ENCODE assay signal across 9 mouse cellular contexts in the genomic region with DNA sequence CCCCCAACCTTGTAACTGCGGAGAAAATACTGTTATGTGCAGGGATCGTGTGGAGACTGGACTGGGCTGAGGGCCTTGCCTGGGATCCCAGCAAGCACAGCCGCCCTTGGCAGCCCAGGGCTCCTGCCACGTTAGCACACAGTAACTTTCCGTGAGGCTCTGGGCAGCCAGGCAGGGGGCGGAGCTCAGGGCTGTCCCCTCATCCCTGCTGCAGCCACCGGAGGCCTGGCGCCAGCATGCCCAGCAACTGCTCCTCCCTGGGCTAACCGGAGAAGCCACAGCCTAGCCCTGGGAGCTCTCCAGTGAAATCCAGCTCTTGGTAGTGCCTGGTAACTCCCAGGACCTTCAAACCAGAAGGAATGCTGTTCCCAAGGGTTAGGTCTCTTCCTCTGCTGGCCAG.
DNase-seq lines count a peak whose midpoint lies in the region; ATAC-seq and TF ChIP-seq lines count a peak whose summit lies in the region.
"Had no signal": no experiment of that assay in that cellular context is flagged by ENCODE, and none has a peak within 500 bp of the region (broad histone marks: within the 10 kb centered on the region; RNA-seq: fewer than 3 reads in every experiment).

No protein-coding gene starts in this region.

- H3K27ac ChIP-seq in embryonic facial prominence, embryonic 14.5 days (replicated peaks; ENCODE audit: low read depth, low read length): 0 out of 2 replicates have a peak overlapping the region, but pooled peaks have one; percentile 33
- peak overlapping the region; percentile 47; the same call in 1 of the 2 replicates for H3K27ac ChIP-seq in kidney, adult 2 months (ENCODE audit: insufficient read depth, low read depth, low read length)
- H3K27ac ChIP-seq in limb, embryonic 14.5 days (replicated peaks; ENCODE audit: low read depth, low read length): no peak overlapping the region
- no peak overlapping the region for H3K27ac ChIP-seq in neural tube, embryonic 13.5 days (replicated peaks)
- H3K27ac ChIP-seq: liver, embryonic 14.5 days had no signal

- peaks cover 12% of the 10 kb centered on the region; the same call in 1 of the 2 replicates for H3K4me1 ChIP-seq in embryonic facial prominence, embryonic 14.5 days (ENCODE audit: control insufficient read depth, insufficient read depth, low read length)
- H3K4me1 ChIP-seq in kidney, adult 2 months (ENCODE audit: control insufficient read depth, insufficient read depth, low read length): no peaks in the 10 kb centered on the region; the same call in 1 of the 2 replicates
- peaks cover 16% of the 10 kb centered on the region for H3K4me1 ChIP-seq in limb, embryonic 14.5 days (ENCODE audit: control insufficient read depth, insufficient read depth, low read length)
- peaks cover 6% of the 10 kb centered on the region; the same call in 1 of the 2 replicates for H3K4me1 ChIP-seq in neural tube, embryonic 13.5 days (replicated peaks)

- no peak overlapping the region for H3K4me3 ChIP-seq in embryonic facial prominence, embryonic 14.5 days (ENCODE audit: low read depth, low read length)
- H3K4me3 ChIP-seq in kidney, adult 2 months (ENCODE audit: insufficient read depth, low read depth, low read length): no peak overlapping the region
- H3K4me3 ChIP-seq in limb, embryonic 14.5 days (replicated peaks; ENCODE audit: low read length): no peak overlapping the region
- no peak overlapping the region for H3K4me3 ChIP-seq in neural tube, embryonic 13.5 days

- H3K9me3 ChIP-seq in embryonic facial prominence, embryonic 14.5 days (ENCODE audit: control insufficient read depth, low read length): no peaks in the 10 kb centered on the region
- no peaks in the 10 kb centered on the region for H3K9me3 ChIP-seq in limb, embryonic 14.5 days (ENCODE audit: control insufficient read depth, low read length)
- H3K9me3 ChIP-seq in neural tube, embryonic 13.5 days: no peaks in the 10 kb centered on the region

- H3K36me3 ChIP-seq in embryonic facial prominence, embryonic 14.5 days (ENCODE audit: control insufficient read depth, insufficient read depth, low read length): no peaks in the 10 kb centered on the region
- no peaks in the 10 kb centered on the region for H3K36me3 ChIP-seq in kidney, adult 2 months (ENCODE audit: control insufficient read depth, insufficient read depth, low read length)
- H3K36me3 ChIP-seq in limb, embryonic 14.5 days (ENCODE audit: control insufficient read depth, insufficient read depth, low read length): no peaks in the 10 kb centered on the region
- H3K36me3 ChIP-seq in neural tube, embryonic 13.5 days: no peaks in the 10 kb centered on the region

- WGBS in embryonic facial prominence, embryonic 14.5 days: 6% methylated on average over 5 of the region's 9 CpGs
- WGBS in kidney, adult 2 months: 11% methylated on average over 9 of the region's 9 CpGs
- 8% methylated on average over 9 of the region's 9 CpGs for WGBS in limb, embryonic 14.5 days
- WGBS in neural tube, embryonic 13.5 days: 4% methylated on average over 9 of the region's 9 CpGs

- peak overlapping the region; percentile 10; the same call in 1 of the 2 replicates for H3K4me2 ChIP-seq in embryonic facial prominence, embryonic 14.5 days (ENCODE audit: low read depth, low read length)
- H3K4me2 ChIP-seq in limb, embryonic 14.5 days (replicated peaks; ENCODE audit: low read depth, low read length, severe bottlenecking): peak overlapping the region; percentile 24; the same call in 1 of the 2 replicates
- H3K4me2 ChIP-seq in neural tube, embryonic 13.5 days: no peak overlapping the region

- peak; percentile 77 for DNase-seq in brain, adult 2 months (ENCODE audit: low read depth, low spot score)
- peak; percentile 70 for DNase-seq in embryonic facial prominence, embryonic 14.5 days (ENCODE audit: low spot score)
- DNase-seq in heart, adult 18-20 months: peak; percentile 78 to 87
- DNase-seq in kidney, adult 2 months: peak; percentile 90
- DNase-seq in limb, embryonic 14.5 days (ENCODE audit: low spot score): peak; percentile 55
- peak; percentile 51 to 68 for DNase-seq in urinary bladder, postnatal 4 days (ENCODE audit: low spot score in 2 of 2)
- no peak for DNase-seq in thymus, postnatal 25 days

- no peak for TF ChIP-seq CTCF in kidney, adult 2 months (conservative IDR thresholded peaks at IDR 0.05; ENCODE audit: insufficient read depth, insufficient read length, low read depth, low read length)

- no peak overlapping the region for H3K9ac ChIP-seq in embryonic facial prominence, embryonic 14.5 days (ENCODE audit: low read depth, low read length)
- 0 out of 2 replicates have a peak overlapping the region, but pooled peaks have one; percentile 32 for H3K9ac ChIP-seq in limb, embryonic 14.5 days (ENCODE audit: low read depth, low read length, severe bottlenecking)
- no peak overlapping the region for H3K9ac ChIP-seq in neural tube, embryonic 13.5 days
- H3K9ac ChIP-seq: liver, embryonic 14.5 days had no signal

- TF ChIP-seq POLR2A in kidney, adult 2 months (IDR thresholded peaks at IDR 0.05; ENCODE audit: low read depth, low read length): no peak
- TF ChIP-seq POLR2A in limb, embryonic 14.5 days (IDR thresholded peaks at IDR 0.05; ENCODE audit: borderline replicate concordance, extremely low read depth, insufficient read depth, insufficient read length): no peak

- peak; percentile 84 for ATAC-seq in embryonic facial prominence, embryonic 14.5 days (ENCODE audit: low read depth)
- peak; percentile 55; the same call in 1 of the 2 replicates for ATAC-seq in limb, embryonic 14.5 days (ENCODE audit: low FRiP score, low read depth)
- peak; percentile 36; the same call in 1 of the 2 replicates for ATAC-seq in neural tube, embryonic 13.5 days (ENCODE audit: low read depth)

- no peaks in the 10 kb centered on the region for H3K27me3 ChIP-seq in embryonic facial prominence, embryonic 14.5 days (replicated peaks; ENCODE audit: control insufficient read depth, insufficient read depth, low read length)
- no peaks in the 10 kb centered on the region for H3K27me3 ChIP-seq in kidney, adult 2 months (replicated peaks; ENCODE audit: control insufficient read depth, insufficient read depth, low read length)
- H3K27me3 ChIP-seq in limb, embryonic 14.5 days (ENCODE audit: control insufficient read depth, insufficient read depth, low read length): no peaks in the 10 kb centered on the region
- H3K27me3 ChIP-seq in neural tube, embryonic 13.5 days: no peaks in the 10 kb centered on the region

Comparison
In these comparisons a context has a peak if more than half of its experiments do, and no peak if none do; other contexts are left out.
1. H3K27ac ChIP-seq: peak in embryonic facial prominence, embryonic 14.5 days (single experiment) and kidney, adult 2 months (single experiment); none in limb, embryonic 14.5 days (single experiment) and neural tube, embryonic 13.5 days (single experiment).
2. Peak in every context shown above with its lines, with median percentiles within 50 percentile points of each other: ATAC-seq.